Mouse (Mus musculus) gonadal fat pad, adult 2 months (tissue): ENCODE measurements at regions not wholly inside any gene's neighbourhood (a gene's known extent, or its start where the extent isn't known, plus 50 kb on each side); places are given as distances from the start of the nearest gene placed in this dataset.

Experiments used
- DNase-seq: peaks from one replicate; pipeline ENCODE4 v3.0.0-alpha.2; 2012; ENCODE audit warnings: low read depth

- peak; percentile 95 for DNase-seq
These were observed 200.5 kb upstream of the Zic1 start for GRCm38 (mm10) chr9:91566006-91566641.

- no peak for DNase-seq
These were observed 195.7 kb upstream of the Zic1 start for GRCm38 (mm10) chr9:91561331-91561730.

- no peak for DNase-seq
These were observed 194.2 kb upstream of the Zic1 start for GRCm38 (mm10) chr9:91559794-91560193.

- no peak for DNase-seq
These were observed 181.4 kb upstream of the Zic1 start for GRCm38 (mm10) chr9:91547051-91547450.

GRCm38 (mm10) chr9:91545402-91545801, 179.8 kb upstream of the Zic1 start:
- DNase-seq, result no peak

GRCm38 (mm10) chr9:91528838-91529475, 163.3 kb upstream of the Zic1 start:
- no peak for DNase-seq

- no peak for DNase-seq
These were observed 162.8 kb upstream of the Zic1 start for GRCm38 (mm10) chr9:91528388-91528787.

GRCm38 (mm10) chr9:91520521-91520920, 154.9 kb upstream of the Zic1 start:
- no peak for DNase-seq

GRCm38 (mm10) chr9:91509672-91510071, 144.1 kb upstream of the Zic1 start:
- no peak for DNase-seq

- DNase-seq, result no peak
These were observed 138.2 kb upstream of the Zic1 start for GRCm38 (mm10) chr9:91503657-91504329.

- no peak for DNase-seq
These were observed 111.0 kb upstream of the Zic1 start for GRCm38 (mm10) chr9:91476596-91476995.

GRCm38 (mm10) chr9:91462713-91463425, 97.3 kb upstream of the Zic1 start:
- no peak for DNase-seq

GRCm38 (mm10) chr9:91459921-91460320, 94.3 kb upstream of the Zic1 start:
- no peak for DNase-seq

GRCm38 (mm10) chr9:91456843-91457242, 91.2 kb upstream of the Zic1 start:
- no peak for DNase-seq

GRCm38 (mm10) chr9:91456253-91456823, 90.7 kb upstream of the Zic1 start:
- no peak for DNase-seq

GRCm38 (mm10) chr9:91439106-91439505, 73.5 kb upstream of the Zic1 start:
- DNase-seq, result no peak
